Mouse (Mus musculus): ENCODE results near the gene Srr. TPM values are rescaled to one million over a fixed set of nuclear protein-coding genes. Genes with fewer than 3 reads are reported as not detected.

Srr gene
- polyA plus RNA-seq, 1 experiment from 2014 or later, result 3.6 TPM

DNA sequence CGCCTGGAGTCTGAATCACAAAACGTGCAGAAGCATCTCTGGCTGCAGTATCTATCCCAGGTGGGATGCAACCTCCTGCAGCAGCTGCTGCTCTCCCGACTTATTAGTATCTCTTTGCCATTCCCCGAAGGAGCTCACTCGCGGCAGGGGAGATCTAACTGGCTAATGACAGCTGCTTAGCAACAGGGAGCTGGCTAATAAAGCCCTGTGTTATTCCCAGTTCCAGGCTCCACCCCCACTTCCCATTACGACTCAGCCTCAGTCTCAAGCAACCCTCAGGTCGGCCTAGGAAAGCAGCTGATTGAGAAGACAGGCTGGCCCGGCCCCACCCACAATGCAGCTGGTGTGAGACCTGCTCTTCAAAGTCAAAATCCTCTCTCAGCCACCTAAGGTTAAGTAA is 48.9 kb downstream of the Srr start:
- H3K4me1 ChIP-seq (replicated peaks), result 0 out of 2 replicates have a peak, but pooled peaks cover 7% of the 10 kb centered on the region
- no peak overlapping the region for H3K4me2 ChIP-seq
- ATAC-seq (ENCODE audit: insufficient read depth), result no peak
- 20% methylated on average over 9 of the region's 9 CpGs for WGBS (ENCODE audit: insufficient replicate concordance)
- H3K9me3 ChIP-seq (replicated peaks), result no peaks in the 10 kb centered on the region
- H3K27ac ChIP-seq (replicated peaks), result no peak overlapping the region
- H3K27me3 ChIP-seq, result no peaks in the 10 kb centered on the region
- no peak overlapping the region for H3K4me3 ChIP-seq (replicated peaks)
- H3K36me3 ChIP-seq (replicated peaks), result no peaks in the 10 kb centered on the region
- no peak overlapping the region for H3K9ac ChIP-seq

DNA sequence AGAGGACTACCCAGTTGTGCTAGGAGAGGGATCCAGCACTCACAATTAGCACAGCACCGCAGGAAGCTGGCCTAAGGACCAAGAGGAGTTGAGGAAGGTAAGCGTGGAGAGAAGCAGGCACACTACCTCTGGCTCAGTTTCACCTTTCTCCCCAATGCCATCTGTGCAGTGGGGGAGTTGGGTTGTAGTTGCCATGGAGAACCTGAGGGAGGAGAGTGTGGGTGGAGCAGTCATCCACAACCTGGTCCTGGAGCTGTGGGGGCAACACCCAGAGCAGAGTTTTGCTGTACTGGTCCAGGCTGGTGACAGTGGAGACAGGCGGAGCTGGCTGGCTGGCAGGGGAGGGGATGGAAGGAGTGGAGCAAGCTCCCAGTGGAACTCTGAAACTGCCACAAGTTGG is 51.1 kb downstream of the Srr start:
- H3K4me1 ChIP-seq (replicated peaks), result 0 out of 2 replicates have a peak, but pooled peaks cover 2% of the 10 kb centered on the region
- no peak overlapping the region for H3K9ac ChIP-seq
- no peak overlapping the region for H3K4me3 ChIP-seq (replicated peaks)
- ATAC-seq (ENCODE audit: insufficient read depth), result no peak
- no peaks in the 10 kb centered on the region for H3K27me3 ChIP-seq
- no peak overlapping the region for H3K27ac ChIP-seq (replicated peaks)
- H3K36me3 ChIP-seq (replicated peaks), result no peaks in the 10 kb centered on the region
- 57% methylated on average over 3 of the region's 3 CpGs for WGBS (ENCODE audit: insufficient replicate concordance)
- no peak overlapping the region for H3K4me2 ChIP-seq
- H3K9me3 ChIP-seq (replicated peaks), result no peaks in the 10 kb centered on the region

DNA sequence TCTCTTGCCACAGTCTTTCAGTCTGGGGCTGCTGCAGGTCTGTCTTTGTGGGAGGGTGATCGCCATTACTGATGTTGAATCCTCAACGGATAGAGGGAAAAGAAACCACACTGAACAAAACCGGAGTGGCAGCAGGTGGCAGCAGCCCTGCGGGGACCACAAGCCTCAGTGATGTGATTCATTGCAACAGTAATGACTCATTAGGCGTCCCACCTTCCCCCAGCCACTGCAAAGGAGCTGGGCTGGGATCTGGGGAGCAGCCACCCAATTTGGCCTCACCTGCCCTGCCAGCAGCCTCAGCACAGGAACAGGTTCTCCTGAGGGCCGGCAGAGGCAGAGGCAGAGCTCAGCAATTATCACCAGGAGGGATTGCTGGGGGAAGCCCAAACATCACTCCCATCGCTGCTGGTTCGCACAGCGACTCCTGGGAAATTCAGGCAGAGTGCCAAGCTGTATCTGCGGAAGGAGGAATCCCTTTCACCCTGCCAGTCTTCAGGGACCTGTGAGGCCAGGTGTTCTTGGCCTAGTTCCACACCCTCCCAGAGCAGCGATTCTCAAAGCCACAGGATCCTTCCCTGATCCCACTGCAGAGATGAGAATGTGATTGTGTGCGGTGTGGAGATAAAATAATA is 54.6 kb downstream of the Srr start:
- no peak for ATAC-seq (ENCODE audit: insufficient read depth)
- Histone ChIP-seq H3K4me3 (replicated peaks) (no peak overlapping the region), H3K4me1 (replicated peaks) (no peaks in the 10 kb centered on the region), H3K9me3 (replicated peaks) (no peaks in the 10 kb centered on the region), H3K9ac (no peak overlapping the region), H3K4me2 (no peak overlapping the region), H3K27ac (replicated peaks) (no peak overlapping the region), H3K36me3 (replicated peaks) (no peaks in the 10 kb centered on the region), H3K27me3 (no peaks in the 10 kb centered on the region)
- 60% methylated on average over 12 of the region's 12 CpGs for WGBS (ENCODE audit: insufficient replicate concordance)

DNA sequence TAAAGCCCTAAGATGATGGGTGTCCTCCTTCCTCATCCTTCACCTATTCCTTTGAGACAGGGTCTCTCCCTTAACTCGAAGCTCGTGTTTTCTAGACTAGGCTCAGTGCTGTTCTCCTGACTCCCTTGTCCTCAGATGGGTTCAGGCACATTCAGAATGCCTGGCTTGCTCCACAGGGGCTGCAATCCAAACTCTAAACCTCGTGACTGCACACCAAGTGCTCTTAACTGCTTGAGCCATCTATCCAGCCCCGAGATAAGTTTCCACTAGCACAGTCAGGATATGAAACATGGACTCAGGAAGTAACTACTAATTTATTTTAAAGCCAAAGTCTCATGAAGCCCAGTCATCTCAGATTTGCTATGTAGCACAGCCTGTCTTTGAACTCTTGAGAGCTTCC is 55.2 kb downstream of the Srr start:
- no peak overlapping the region for H3K4me2 ChIP-seq
- no peaks in the 10 kb centered on the region for H3K9me3 ChIP-seq (replicated peaks)
- no peaks in the 10 kb centered on the region for H3K27me3 ChIP-seq
- 51% methylated on average over 4 of the region's 4 CpGs for WGBS (ENCODE audit: insufficient replicate concordance)
- no peaks in the 10 kb centered on the region for H3K36me3 ChIP-seq (replicated peaks)
- no peaks in the 10 kb centered on the region for H3K4me1 ChIP-seq (replicated peaks)
- no peak for ATAC-seq (ENCODE audit: insufficient read depth)
- no peak overlapping the region for H3K27ac ChIP-seq (replicated peaks)
- H3K9ac ChIP-seq, result no peak overlapping the region
- H3K4me3 ChIP-seq (replicated peaks), result no peak overlapping the region

- Histone ChIP-seq H3K9ac (no peak overlapping the region), H3K27me3 (no peaks in the 10 kb centered on the region), H3K4me2 (no peak overlapping the region), H3K4me1 (replicated peaks) (no peaks in the 10 kb centered on the region), H3K9me3 (replicated peaks) (no peaks in the 10 kb centered on the region), H3K27ac (replicated peaks) (no peak overlapping the region), H3K4me3 (replicated peaks) (no peak overlapping the region), H3K36me3 (replicated peaks) (no peaks in the 10 kb centered on the region)
- ATAC-seq (ENCODE audit: insufficient read depth), result no peak
- WGBS (ENCODE audit: insufficient replicate concordance), result 67% methylated on average over 6 of the region's 6 CpGs
Measured at GRCm38 (mm10) chr11:74869603-74870002, 56.1 kb downstream of the Srr start.

GRCm38 (mm10) chr11:74868046-74868760 is 57.5 kb downstream of the Srr start:
- no peak overlapping the region for H3K4me3 ChIP-seq (replicated peaks)
- no peaks in the 10 kb centered on the region for H3K27me3 ChIP-seq
- WGBS (ENCODE audit: insufficient replicate concordance), result 70% methylated on average over 13 of the region's 13 CpGs
- ATAC-seq (ENCODE audit: insufficient read depth), result no peak
- H3K27ac ChIP-seq (replicated peaks), result no peak overlapping the region
- H3K9me3 ChIP-seq (replicated peaks), result no peaks in the 10 kb centered on the region
- no peak overlapping the region for H3K4me2 ChIP-seq
- H3K36me3 ChIP-seq (replicated peaks), result no peaks in the 10 kb centered on the region
- H3K9ac ChIP-seq, result no peak overlapping the region
- H3K4me1 ChIP-seq (replicated peaks), result no peaks in the 10 kb centered on the region

DNA sequence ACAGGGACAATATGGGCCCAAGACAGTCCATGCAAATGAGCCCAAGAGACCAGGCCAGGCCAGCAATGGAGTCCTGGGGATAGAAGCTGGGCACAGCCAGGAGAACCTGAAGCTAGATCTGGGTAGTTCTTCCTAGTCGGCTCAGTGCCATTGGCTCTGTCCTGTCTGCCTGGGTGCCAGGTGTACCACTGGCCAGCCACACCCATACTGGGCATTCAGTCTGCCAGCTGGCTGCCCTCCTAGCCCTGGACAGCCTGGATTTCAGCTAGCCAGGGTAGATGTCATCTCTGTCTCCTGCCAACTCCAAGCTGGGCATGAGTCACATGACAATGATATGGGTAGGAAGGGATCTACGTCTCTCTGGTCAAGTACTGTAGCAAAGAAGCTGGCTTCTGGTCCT is 58.6 kb downstream of the Srr start:
- Histone ChIP-seq H3K4me2 (no peak overlapping the region), H3K9me3 (replicated peaks) (no peaks in the 10 kb centered on the region), H3K4me3 (replicated peaks) (no peak overlapping the region), H3K27me3 (no peaks in the 10 kb centered on the region), H3K9ac (no peak overlapping the region), H3K36me3 (replicated peaks) (no peaks in the 10 kb centered on the region), H3K27ac (replicated peaks) (no peak overlapping the region), H3K4me1 (replicated peaks) (no peaks in the 10 kb centered on the region)
- WGBS (ENCODE audit: insufficient replicate concordance), result 74% methylated on average over 2 of the region's 2 CpGs
- no peak for ATAC-seq (ENCODE audit: insufficient read depth)

- 70% methylated on average over 4 of the region's 4 CpGs for WGBS (ENCODE audit: insufficient replicate concordance)
- H3K27ac ChIP-seq (replicated peaks), result no peak overlapping the region
- H3K27me3 ChIP-seq, result no peaks in the 10 kb centered on the region
- no peak overlapping the region for H3K9ac ChIP-seq
- no peaks in the 10 kb centered on the region for H3K4me1 ChIP-seq (replicated peaks)
- no peak for ATAC-seq (ENCODE audit: insufficient read depth)
- no peaks in the 10 kb centered on the region for H3K36me3 ChIP-seq (replicated peaks)
- H3K4me3 ChIP-seq (replicated peaks), result no peak overlapping the region
- no peak overlapping the region for H3K4me2 ChIP-seq
- H3K9me3 ChIP-seq (replicated peaks), result no peaks in the 10 kb centered on the region
Measured at GRCm38 (mm10) chr11:74866640-74867039, 59.1 kb downstream of the Srr start.

GRCm38 (mm10) chr11:74865252-74865651 is 60.5 kb downstream of the Srr start:
- ATAC-seq (ENCODE audit: insufficient read depth), result no peak
- Histone ChIP-seq H3K27ac (replicated peaks) (no peak overlapping the region), H3K27me3 (no peaks in the 10 kb centered on the region), H3K4me3 (replicated peaks) (no peak overlapping the region), H3K36me3 (replicated peaks) (no peaks in the 10 kb centered on the region), H3K9me3 (replicated peaks) (no peaks in the 10 kb centered on the region), H3K9ac (no peak overlapping the region), H3K4me1 (replicated peaks) (no peaks in the 10 kb centered on the region), H3K4me2 (no peak overlapping the region)
- WGBS (ENCODE audit: insufficient replicate concordance), result 80% methylated on average over 9 of the region's 9 CpGs

DNA sequence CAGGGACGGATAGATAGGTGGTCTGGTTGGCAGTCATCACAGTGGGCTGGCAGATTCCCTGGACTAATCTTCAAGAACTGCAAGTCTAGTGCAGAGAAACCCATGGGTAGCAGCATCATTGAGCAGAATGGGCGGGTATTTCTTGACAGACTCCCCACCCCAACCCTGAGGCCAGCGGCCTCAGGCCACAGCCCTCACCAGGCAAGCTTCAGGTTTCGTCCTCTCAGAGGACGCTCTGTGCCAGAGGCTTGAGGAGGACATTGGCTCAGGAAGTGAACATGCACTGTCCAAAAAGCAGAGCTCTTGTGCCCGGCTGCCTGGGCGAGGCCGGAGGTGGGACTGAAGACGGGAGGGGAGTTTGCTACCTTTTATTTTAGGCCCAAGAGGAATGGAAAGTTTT is 61.3 kb downstream of the Srr start:
- no peaks in the 10 kb centered on the region for H3K36me3 ChIP-seq (replicated peaks)
- H3K4me1 ChIP-seq (replicated peaks), result no peaks in the 10 kb centered on the region
- ATAC-seq (ENCODE audit: insufficient read depth), result no peak
- H3K4me3 ChIP-seq (replicated peaks), result no peak overlapping the region
- WGBS (ENCODE audit: insufficient replicate concordance), result 77% methylated on average over 9 of the region's 9 CpGs
- no peak overlapping the region for H3K27ac ChIP-seq (replicated peaks)
- no peak overlapping the region for H3K4me2 ChIP-seq
- H3K9me3 ChIP-seq (replicated peaks), result no peaks in the 10 kb centered on the region
- H3K9ac ChIP-seq, result no peak overlapping the region
- no peaks in the 10 kb centered on the region for H3K27me3 ChIP-seq

DNA sequence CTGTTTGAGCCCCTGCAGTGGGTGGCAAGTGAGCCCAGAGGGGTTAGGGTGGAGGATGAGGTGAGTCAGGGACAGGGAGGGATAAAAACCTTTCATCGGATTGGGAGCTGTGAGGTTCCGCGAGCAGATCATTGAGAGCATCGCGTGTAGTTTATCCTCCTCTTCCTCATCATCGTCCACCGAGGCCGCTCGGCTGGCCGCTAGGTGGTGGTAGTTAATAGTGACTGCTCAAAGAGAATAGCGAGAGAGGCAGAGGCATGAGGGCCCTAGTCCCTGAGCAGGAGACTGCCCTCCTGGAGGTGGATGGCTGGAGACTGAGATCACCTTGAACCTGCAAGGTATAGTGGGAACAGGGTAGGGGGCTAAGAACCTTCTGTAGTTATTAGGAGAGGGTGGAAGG is 62.3 kb downstream of the Srr start:
- no peaks in the 10 kb centered on the region for H3K36me3 ChIP-seq (replicated peaks)
- H3K27ac ChIP-seq (replicated peaks), result no peak overlapping the region
- H3K4me1 ChIP-seq (replicated peaks), result no peaks in the 10 kb centered on the region
- H3K4me3 ChIP-seq (replicated peaks), result no peak overlapping the region
- no peaks in the 10 kb centered on the region for H3K27me3 ChIP-seq
- no peak overlapping the region for H3K9ac ChIP-seq
- 30% methylated on average over 11 of the region's 11 CpGs for WGBS (ENCODE audit: insufficient replicate concordance)
- no peaks in the 10 kb centered on the region for H3K9me3 ChIP-seq (replicated peaks)
- H3K4me2 ChIP-seq, result no peak overlapping the region
- no peak for ATAC-seq (ENCODE audit: insufficient read depth)

DNA sequence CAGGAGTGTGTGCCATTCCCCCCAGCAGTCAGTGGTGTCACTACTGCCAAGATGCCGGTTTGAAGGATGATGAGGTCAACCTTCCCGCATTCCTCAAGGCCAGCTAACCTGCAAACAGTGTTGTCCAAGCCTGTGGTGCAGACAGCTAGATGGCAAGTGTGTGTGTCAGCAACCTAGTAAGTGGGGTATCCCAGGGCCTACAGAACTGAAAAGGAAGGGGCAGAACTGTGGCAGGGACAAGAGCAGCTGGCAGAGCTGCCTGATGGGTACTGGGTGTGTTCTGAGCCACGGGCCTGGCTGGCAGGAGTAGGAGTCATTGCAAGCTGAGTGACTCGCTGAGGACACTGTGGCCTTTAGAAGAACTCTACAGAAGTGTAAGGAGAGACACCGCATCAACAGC is 63.6 kb downstream of the Srr start:
- Histone ChIP-seq H3K4me3 (replicated peaks) (no peak overlapping the region), H3K36me3 (replicated peaks) (no peaks in the 10 kb centered on the region), H3K27me3 (no peaks in the 10 kb centered on the region), H3K4me2 (no peak overlapping the region), H3K9me3 (replicated peaks) (no peaks in the 10 kb centered on the region), H3K4me1 (replicated peaks) (no peaks in the 10 kb centered on the region), H3K27ac (replicated peaks) (no peak overlapping the region), H3K9ac (no peak overlapping the region)
- 83% methylated on average over 5 of the region's 5 CpGs for WGBS (ENCODE audit: insufficient replicate concordance)
- no peak for ATAC-seq (ENCODE audit: insufficient read depth)

Data from liver, embryonic 15.5 days (tissue).